Mouse (Mus musculus) C2C12 (cell line): Measurements from ENCODE around the gene Phlpp1.

Source experiments
- CTCF ChIP-seq: IDR thresholded peaks from one replicate; pipeline ENCODE4 v1.5.1; 2011; ENCODE audit not compliant: control insufficient read depth, insufficient read depth, insufficient read length
- FOSL1 ChIP-seq: IDR thresholded peaks from one replicate; pipeline ENCODE4 v1.8.0; 2011; ENCODE audit warnings: mild to moderate bottlenecking, low read length; ENCODE audit not compliant: poor library complexity, insufficient read depth, severe bottlenecking
- MAX ChIP-seq: IDR thresholded peaks from one replicate; pipeline ENCODE4 v1.6.1; 2011; ENCODE audit warnings: mild to moderate bottlenecking, control low read depth

- no peak for TF ChIP-seq CTCF
- TF ChIP-seq FOSL1: no peak
- TF ChIP-seq MAX: no peak
Observed at GRCm38 (mm10) chr1:106320583-106320982, 149.0 kb downstream of the Phlpp1 start.
